Mouse (Mus musculus) stomach, postnatal 0 days (tissue): ENCODE measurements around the gene Ddr1. TPM values are rescaled to one million over a fixed set of nuclear protein-coding genes. Genes with fewer than 3 reads are reported as not detected.
"Not testable (repeated sequence)": the region's sequence is repeated elsewhere in the genome, so short reads cannot be mapped to it uniquely, and the experiment has no call there.

Experiments used
- ATAC-seq: fragments of 200-750 bp; cut with Nextera tagmentation; 2 replicates; pipeline ENCODE4 v1.8.0; 2017; ENCODE audit not compliant: low FRiP score, low TSS enrichment
- DNase-seq: peaks from one replicate; pipeline ENCODE4 v3.0.0-alpha.2; 2016; ENCODE audit warnings: low spot score
- H3K27ac ChIP-seq: fragments of 300-500 bp; sonication (generic); replicated peaks from 2 replicates; pipeline ENCODE4 v1.5.1; 2014; ENCODE audit warnings: mild to moderate bottlenecking, control low read depth
- H3K27me3 ChIP-seq: fragments of 300-500 bp; sonication (generic); 2 replicates; pipeline ENCODE4 v1.6.1; 2014; ENCODE audit warnings: low read length; ENCODE audit not compliant: control insufficient read depth, insufficient read depth
- H3K36me3 ChIP-seq: fragments of 300-500 bp; sonication (generic); 2 replicates; pipeline ENCODE4 v1.6.1; 2014; ENCODE audit warnings: low read length, mixed read lengths; ENCODE audit not compliant: control insufficient read depth, insufficient read depth
- H3K4me1 ChIP-seq: fragments of 300-500 bp; sonication (generic); replicated peaks from 2 replicates; pipeline ENCODE4 v1.6.1; 2014; ENCODE audit warnings: antibody characterized with exemption; ENCODE audit not compliant: control insufficient read depth, insufficient read depth
- H3K4me2 ChIP-seq: fragments of 300-500 bp; sonication (generic); replicated peaks from 2 replicates; pipeline ENCODE4 v1.6.1; 2014; ENCODE audit warnings: low read depth, mild to moderate bottlenecking, control low read depth, moderate library complexity
- H3K4me3 ChIP-seq: fragments of 300-500 bp; sonication (generic); 2 replicates; pipeline ENCODE4 v1.5.1; 2014; ENCODE audit warnings: low read depth, low read length, control low read depth
- H3K9ac ChIP-seq: fragments of 300-500 bp; sonication (generic); 2 replicates; pipeline ENCODE4 v1.6.1; 2014; ENCODE audit warnings: mild to moderate bottlenecking, low read length, control low read depth, mixed read lengths
- H3K9me3 ChIP-seq: fragments of 300-500 bp; sonication (generic); 2 replicates; pipeline ENCODE4 v1.6.1; 2016; ENCODE audit warnings: low read length; ENCODE audit not compliant: control insufficient read depth
- CTCF ChIP-seq: IDR thresholded peaks from 2 replicates; pipeline ENCODE4 v1.5.1; 2016; ENCODE audit warnings: antibody characterized with exemption, low read depth, mild to moderate bottlenecking, moderate library complexity
- EP300 ChIP-seq: optimal IDR thresholded peaks from 2 replicates; pipeline ENCODE3; 2016; ENCODE audit warnings: antibody characterized with exemption
- WGBS: fragments of 180-500 bp; shearing (Covaris S2); extraction: QIAGEN DNeasy Blood & Tissue Kit; methylation state at CpG from one replicate; pipeline ENCODE4 v1.1.7; 2014; 5-methylcytosine and 5-hydroxymethylcytosine counted together
- polyA plus RNA-seq: library from polyadenylated mRNA; unstranded; fragments of >200 nt; fragmentation: Nextera tagmentation; extraction: Ambion mirVana; gene quantifications from 2 replicates; pipeline ENCODE4 v1.2.1, GENCODE M21; 2015

The Ddr1 gene
- polyA plus RNA-seq, 1 experiment from 2014 or later = 50.8 TPM

DNA sequence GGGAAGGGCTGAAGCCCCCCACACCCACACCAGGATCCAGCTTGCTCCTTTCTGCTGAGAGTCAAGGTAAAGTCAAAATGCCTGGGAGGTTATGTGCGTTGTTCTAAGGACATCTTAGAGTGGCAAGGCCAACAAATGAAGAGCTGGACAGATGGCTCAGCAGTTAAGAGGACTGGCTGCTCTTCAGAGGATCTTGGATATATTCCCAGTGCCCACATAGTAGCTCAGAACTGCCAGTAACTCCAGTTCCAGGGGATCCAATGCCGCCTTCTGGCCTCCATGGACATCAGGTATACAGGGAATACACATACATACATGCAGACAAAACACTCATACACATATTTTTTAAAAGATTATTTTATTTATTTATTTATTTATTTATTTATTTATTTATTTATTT is 29.0 kb upstream of the Ddr1 start:
- Histone ChIP-seq H3K9ac (no peak overlapping the region), H3K36me3 (no peaks in the 10 kb centered on the region), H3K4me1 (no peaks in the 10 kb centered on the region), H3K9me3 (no peaks in the 10 kb centered on the region), H3K4me3 (no peak overlapping the region), H3K27me3 (no peaks in the 10 kb centered on the region), H3K4me2 (no peak overlapping the region), H3K27ac (no peak overlapping the region)
- DNase-seq (no peak), ATAC-seq (no peak)
- 95% methylated on average over 2 of the region's 2 CpGs for WGBS
- no peak for TF ChIP-seq CTCF
- no peak for TF ChIP-seq EP300

DNA sequence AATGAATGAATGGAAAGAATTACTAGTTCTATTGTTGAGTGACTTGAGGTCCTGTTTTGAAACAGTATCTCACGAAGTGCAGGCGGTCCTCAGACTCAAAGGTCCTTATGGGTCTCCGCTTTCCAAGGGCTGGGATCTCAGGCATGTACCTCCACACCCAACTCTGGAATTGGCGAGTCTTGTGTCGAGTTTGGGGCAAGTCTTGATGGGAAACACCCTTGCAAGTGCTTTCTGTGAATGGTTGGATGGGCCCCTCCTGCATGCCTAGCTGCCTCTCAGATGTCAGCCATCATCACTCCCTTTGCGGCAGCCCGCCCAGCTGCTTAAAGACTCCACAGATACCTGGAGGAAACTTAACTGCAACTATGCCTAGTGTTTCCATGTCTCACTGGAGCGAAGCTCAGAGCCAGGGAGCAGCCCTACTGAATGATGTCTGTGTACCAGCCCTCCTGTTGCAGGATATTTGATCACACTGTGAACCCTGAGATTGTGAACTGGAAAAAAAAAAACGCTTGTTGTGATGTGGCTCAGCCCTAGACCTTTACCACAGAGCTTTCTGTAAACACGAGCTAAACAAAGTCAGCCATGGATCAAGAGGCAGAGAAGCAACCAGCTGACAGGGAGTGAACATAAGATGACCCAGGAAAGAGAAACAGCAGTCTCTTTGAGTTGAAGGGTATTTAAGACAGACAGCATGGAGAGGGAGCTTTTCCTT is 27.2 kb upstream of the Ddr1 start:
- Histone ChIP-seq H3K4me1 (no peaks in the 10 kb centered on the region), H3K9me3 (no peaks in the 10 kb centered on the region), H3K27ac (no peak overlapping the region), H3K27me3 (no peaks in the 10 kb centered on the region), H3K4me2 (no peak overlapping the region), H3K9ac (no peak overlapping the region), H3K36me3 (no peaks in the 10 kb centered on the region), H3K4me3 (no peak overlapping the region)
- WGBS = 30% methylated on average over 10 of the region's 10 CpGs
- TF ChIP-seq EP300 = no peak
- TF ChIP-seq CTCF = no peak
- DNase-seq (no peak), ATAC-seq (no peak)

DNA sequence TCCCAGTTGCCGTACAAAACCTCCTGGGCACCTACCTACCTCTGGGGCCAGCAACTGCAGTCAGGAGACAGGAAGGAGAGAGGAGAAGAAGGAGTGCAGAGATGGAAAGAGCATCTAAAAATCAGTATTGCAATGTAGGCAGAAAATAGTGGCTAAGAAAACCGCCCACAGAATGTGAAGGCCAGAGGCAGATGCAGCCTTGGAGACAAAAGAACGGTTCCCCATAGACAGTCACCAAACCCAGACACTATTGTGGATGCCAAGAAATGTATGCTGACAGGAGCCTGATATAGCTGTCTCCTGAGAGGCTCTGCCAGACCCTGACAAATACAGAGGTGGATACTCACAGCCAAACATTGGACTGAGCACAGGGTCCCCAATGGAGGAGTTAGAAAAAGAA is 25.7 kb upstream of the Ddr1 start:
- 76% methylated on average over 3 of the region's 3 CpGs for WGBS
- not testable (repeated sequence) for H3K9me3 ChIP-seq, H3K4me1 ChIP-seq, H3K36me3 ChIP-seq, DNase-seq, H3K4me3 ChIP-seq, H3K27ac ChIP-seq, ATAC-seq, H3K4me2 ChIP-seq, H3K27me3 ChIP-seq, H3K9ac ChIP-seq

DNA sequence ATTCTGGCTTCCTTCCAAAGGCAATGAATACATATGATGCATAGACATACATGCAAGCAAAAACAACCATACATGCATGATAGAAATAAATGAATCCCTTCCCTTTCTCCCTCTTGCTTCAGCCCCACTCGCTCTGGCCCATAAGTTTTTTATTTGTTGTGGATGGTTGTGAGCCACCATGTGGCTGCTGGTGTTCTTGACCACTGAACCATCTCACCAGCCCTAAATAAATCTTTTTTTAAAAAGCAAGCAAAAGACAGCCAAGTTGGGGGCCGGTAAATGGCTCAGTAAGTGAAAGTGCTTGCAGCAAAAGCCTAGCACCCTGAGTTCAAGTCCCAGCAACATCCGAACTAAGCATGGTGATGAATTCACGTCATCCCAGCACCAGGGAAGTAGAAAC is 24.4 kb upstream of the Ddr1 start:
- no peak for DNase-seq
- WGBS = 91% methylated on average over 4 of the region's 4 CpGs
- TF ChIP-seq EP300 (no peak), CTCF (no peak)

DNA sequence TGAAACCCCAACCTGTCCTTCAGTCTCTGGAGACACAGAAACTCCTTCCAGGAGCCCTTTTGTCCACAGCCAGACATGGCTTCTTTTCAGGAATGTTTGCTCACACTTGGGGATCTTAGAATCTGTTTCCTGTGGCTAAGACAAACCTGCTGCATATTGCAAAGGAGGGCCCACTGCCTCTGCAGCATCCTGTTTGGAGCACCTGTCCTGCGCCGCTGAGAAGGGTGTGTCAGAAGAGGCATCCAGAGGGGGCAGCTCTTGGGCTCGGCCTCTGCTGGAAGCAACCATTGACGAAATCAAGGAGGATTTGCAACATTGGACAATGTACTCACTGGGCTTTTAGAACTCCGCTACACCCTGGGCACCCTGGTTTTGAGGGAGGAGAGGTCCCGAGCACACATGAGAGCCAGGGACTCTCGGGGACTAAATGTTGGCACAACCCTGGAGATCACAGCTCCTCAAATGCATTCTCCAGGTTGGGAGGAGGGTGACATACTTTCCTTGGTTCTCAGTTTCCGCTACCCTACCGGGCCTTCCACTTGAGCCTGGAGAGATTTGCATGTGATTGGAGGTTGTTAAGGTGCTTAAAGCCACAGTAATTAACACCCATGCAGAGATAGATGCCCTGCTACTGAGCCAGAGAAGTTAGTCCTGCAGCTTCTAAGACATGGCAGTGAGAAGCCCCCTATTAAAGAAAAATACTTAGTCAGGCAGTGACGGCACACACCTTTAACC is 23.2 kb upstream of the Ddr1 start:
- Histone ChIP-seq H3K27me3 (no peaks in the 10 kb centered on the region), H3K27ac (no peak overlapping the region), H3K36me3 (no peaks in the 10 kb centered on the region), H3K4me2 (no peak overlapping the region), H3K9ac (0 out of 2 replicates have a peak overlapping the region, but pooled peaks have one; percentile 9), H3K4me1 (no peaks in the 10 kb centered on the region), H3K4me3 (no peak overlapping the region), H3K9me3 (no peaks in the 10 kb centered on the region)
- 53% methylated on average over 10 of the region's 10 CpGs for WGBS
- ATAC-seq = no peak
- TF ChIP-seq CTCF = no peak
- no peak for TF ChIP-seq EP300
- no peak for DNase-seq

More for the DNA sequence above, 24.4 kb upstream of the Ddr1 start:
- Histone ChIP-seq H3K27ac (no peak overlapping the region), H3K36me3 (no peaks in the 10 kb centered on the region), H3K9me3 (no peaks in the 10 kb centered on the region), H3K27me3 (no peaks in the 10 kb centered on the region), H3K4me2 (no peak overlapping the region), H3K4me3 (no peak overlapping the region), H3K4me1 (no peaks in the 10 kb centered on the region), H3K9ac (no peak overlapping the region)
- no peak for ATAC-seq

DNA sequence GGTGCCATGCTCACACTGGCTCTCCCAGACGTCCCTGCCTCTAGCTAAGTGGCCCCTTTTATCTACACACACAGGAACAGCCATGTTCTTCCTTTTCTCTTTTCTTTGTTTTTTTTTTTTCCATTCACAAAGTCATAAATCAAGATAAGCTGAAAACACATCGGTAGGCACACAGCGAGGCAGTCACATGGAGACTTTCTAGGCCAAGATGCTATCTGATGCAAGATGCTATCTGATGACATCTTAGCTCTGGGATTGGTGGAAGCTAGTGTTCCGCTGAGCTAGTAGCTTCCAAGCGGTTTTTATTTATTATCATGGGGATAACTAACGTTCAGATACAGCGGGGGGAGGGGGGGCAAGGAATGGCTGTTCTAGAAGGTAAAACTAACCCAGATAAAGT is 22.6 kb upstream of the Ddr1 start:
- 29% methylated on average over 7 of the region's 7 CpGs for WGBS
- TF ChIP-seq EP300 (no peak), CTCF (no peak)
- no peaks in the 10 kb centered on the region for H3K9me3 ChIP-seq

More for the DNA sequence above, 22.6 kb upstream of the Ddr1 start:
- no peaks in the 10 kb centered on the region for H3K27me3 ChIP-seq
- H3K4me1 ChIP-seq = no peaks in the 10 kb centered on the region
- H3K27ac ChIP-seq = no peak overlapping the region
- DNase-seq (no peak), ATAC-seq (no peak)
- no peak overlapping the region for H3K4me2 ChIP-seq
- no peak overlapping the region for H3K4me3 ChIP-seq
- H3K36me3 ChIP-seq = no peaks in the 10 kb centered on the region
- H3K9ac ChIP-seq = no peak overlapping the region
